ENCODE assay signal across 10 mouse cellular contexts in genomic region chr6:67530992-67531821, GRCm38 (mm10). TPM values are rescaled to one million over a fixed set of nuclear protein-coding genes. Genes with fewer than 3 reads are reported as not detected.
DNase-seq lines count a peak whose midpoint lies in the region; ATAC-seq and TF ChIP-seq lines count a peak whose summit lies in the region.
"Had no signal": no experiment of that assay in that cellular context is flagged by ENCODE, and none has a peak within 500 bp of the region (broad histone marks: within the 10 kb centered on the region; RNA-seq: fewer than 3 reads in every experiment).

No protein-coding gene starts in this region.

- no peak overlapping the region for H3K27ac ChIP-seq in liver, adult 2 months (replicated peaks; ENCODE audit: insufficient read depth, low read depth, low read length)
- H3K27ac ChIP-seq: liver, embryonic 14.5 days had no signal

- ATAC-seq in granulocyte monocyte progenitor cell, adult 5-6 weeks (replicated peaks; ENCODE audit: poor library complexity, severe bottlenecking) = no peak

- no peaks in the 10 kb centered on the region for H3K4me1 ChIP-seq in liver, adult 2 months (ENCODE audit: control insufficient read depth, insufficient read depth, low read length)

- peak; percentile 33; the same call in 1 of the 2 replicates for TF ChIP-seq CTCF in liver, adult 2 months (IDR thresholded peaks at IDR 0.05; ENCODE audit: low read depth, low read length)

- H3K4me3 ChIP-seq in liver, adult 2 months (ENCODE audit: insufficient read depth, low read depth, low read length) = no peak overlapping the region

- DNase-seq in liver, adult 2 months (ENCODE audit: extremely low read depth, low read depth, low spot score) = peak; percentile 24
- no peak for DNase-seq in liver
- peak; percentile 22 for DNase-seq in NIH3T3 (ENCODE audit: low read depth)
- peak; percentile 53 for DNase-seq in induced T-regulatory cell, adult 2 months (ENCODE audit: low read depth)
- peak; percentile 66 for DNase-seq in lung, postnatal 36 days
- DNase-seq in gastrocnemius, postnatal 14 days = no peak
- no peak for DNase-seq in cerebellum, adult 8-10 months

- 53% methylated on average over 9 of the region's 9 CpGs for WGBS in liver, adult 2 months

- H3K9ac ChIP-seq in liver, adult 2 months (ENCODE audit: low read depth, low read length) = no peak overlapping the region
- H3K9ac ChIP-seq: liver, embryonic 14.5 days had no signal

- TF ChIP-seq POLR2A in liver, adult 2 months (IDR thresholded peaks at IDR 0.05; ENCODE audit: extremely low read depth, insufficient read depth, low read length) = no peak

- intact Hi-C loops in gastrocnemius, postnatal 14 days (cut with DNase I; ENCODE audit: low total_unique reads) = no loop called here

- H3K27me3 ChIP-seq in liver, adult 2 months (ENCODE audit: control insufficient read depth, insufficient read depth, low read length) = peaks cover 16% of the 10 kb centered on the region; the same call in 1 of the 2 replicates

- H3K79me2 ChIP-seq in liver, adult 2 months (ENCODE audit: control insufficient read depth, insufficient read depth, low read length) = no peaks in the 10 kb centered on the region

- no peaks in the 10 kb centered on the region for H3K36me3 ChIP-seq in liver, adult 2 months (ENCODE audit: control insufficient read depth, insufficient read depth, low read length)

RNA-seq across cellular contexts. Expression of gene Tacstd2, which starts 4.4 kb away (rescaled TPM):
- 0.13 TPM in 1 of 2 replicates, not detected in the other for total RNA-seq in liver, adult 2 months (2014; rRNA removed)
- polyA plus RNA-seq in liver, adult 2 months (2012; rRNA removed) = not detected in 2 replicates
- total RNA-seq in granulocyte monocyte progenitor cell, adult 5-6 weeks (2014; fragmentation: Nextera tagmentation) = 14.4 and 15.5 TPM in 2 replicates
- total RNA-seq in granulocyte monocyte progenitor cell, adult 5-6 weeks (2017) = 11.3 and 11.7 TPM in 2 replicates
- total RNA-seq in gastrocnemius, postnatal 14 days (2021) = not detected

RNA-seq across cellular contexts. Expression of gene Il23r, which starts 39.6 kb away (rescaled TPM):
- 0.07 TPM in 1 of 2 replicates, not detected in the other for total RNA-seq in liver, adult 2 months (2014; rRNA removed)
- polyA plus RNA-seq in liver, adult 2 months (2012; rRNA removed) = not detected in 2 replicates
- not detected in 2 replicates for total RNA-seq in granulocyte monocyte progenitor cell, adult 5-6 weeks (2014; fragmentation: Nextera tagmentation)
- total RNA-seq in granulocyte monocyte progenitor cell, adult 5-6 weeks (2017) = not detected in 2 replicates
- total RNA-seq in gastrocnemius, postnatal 14 days (2021) = not detected
- polyA plus RNA-seq: heart, postnatal 0 days; liver, embryonic 14.5 days had no signal

Comparison
In these comparisons a context has a peak if more than half of its experiments do, and no peak if none do; other contexts are left out.
1. DNase-seq: peak in liver, adult 2 months (single experiment), NIH3T3 (single experiment), induced T-regulatory cell, adult 2 months (single experiment) and lung, postnatal 36 days (single experiment); none in liver (single experiment), gastrocnemius, postnatal 14 days (single experiment) and cerebellum, adult 8-10 months (single experiment).
2. RNA of gene Tacstd2, which starts 4.4 kb away (total RNA-seq): 11.3 to 15.5 TPM in granulocyte monocyte progenitor cell, adult 5-6 weeks; not detected in gastrocnemius, postnatal 14 days and 0.13 TPM in liver, adult 2 months; every median in the first group is over 10 times any median in the second.